Mouse (Mus musculus): Measurements from ENCODE around the gene Ypel4. TPM values are rescaled to one million over a fixed set of nuclear protein-coding genes. Genes with fewer than 3 reads are reported as not detected.
A peak's percentile ranks its signal among the peaks of the same experiment; 100 is the strongest.

Ypel4 gene
- total RNA-seq, 2 experiments from 2014 or later: 101 to 102 TPM

DNA sequence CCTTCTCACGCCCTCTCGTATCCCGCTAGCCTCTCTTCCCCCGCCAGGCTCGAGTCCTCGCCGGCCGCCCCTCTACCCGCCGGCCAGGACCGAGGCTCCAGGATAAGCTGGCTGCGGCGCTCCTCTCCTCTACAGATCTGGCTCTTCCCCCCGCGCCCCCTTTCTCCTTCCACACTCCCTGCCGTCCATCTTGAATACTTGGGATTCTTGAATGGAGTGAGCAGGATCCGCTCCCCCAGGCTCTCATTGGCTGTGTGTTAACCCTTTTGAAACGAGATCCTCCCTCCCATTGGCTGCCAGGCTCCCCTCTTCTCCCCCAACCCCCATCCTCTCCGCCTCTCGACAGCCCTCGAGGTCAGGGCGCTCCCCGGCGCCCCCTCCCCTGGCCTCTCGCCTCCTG lies 9.7 kb downstream of the Ypel4 start, which contains the start of gene Gm19426:
Gene Gm19426 (minus strand): TSS at position 95 of the 400 bp plus-strand sequence.
- peak within 1 kb of the TSS; percentile 74 for H3K27ac ChIP-seq
- no peak for TF ChIP-seq CTCF (IDR thresholded peaks at IDR 0.05)
- intact Hi-C loops (cut with DNase I): loop anchor here (5.0 kb wide), 1 partner anchor 54 kb away; the partner anchor contains the start of gene Ube2l6

DNA sequence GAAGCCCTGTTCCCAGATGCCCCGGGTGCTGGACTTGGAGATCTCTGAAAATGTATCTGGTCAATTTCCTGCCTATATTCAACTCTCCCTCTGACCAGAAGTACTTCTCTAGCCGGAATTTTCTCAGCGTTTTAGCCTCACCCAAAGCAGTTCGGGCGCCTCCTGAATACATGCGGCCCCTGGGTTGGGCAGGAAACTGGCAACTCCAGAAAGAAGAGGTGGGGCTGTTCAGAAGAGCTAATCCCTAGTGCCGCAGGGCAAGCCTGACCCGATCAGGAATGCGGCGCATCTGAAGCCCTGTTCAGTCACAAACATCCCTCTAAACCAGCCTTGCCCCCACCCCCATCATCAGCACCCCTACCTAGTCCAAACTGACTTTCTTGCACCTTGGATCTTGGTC lies 10.3 kb downstream of the Ypel4 start:
- TF ChIP-seq CTCF (IDR thresholded peaks at IDR 0.05): no peak
- H3K4me3 ChIP-seq: no peak overlapping the region; the same call in 1 of the 2 replicates
- no peak overlapping the region for H3K27ac ChIP-seq
- no peak for DNase-seq (ENCODE audit: extremely low spot score in 1 of 2, low spot score in 2 of 2)
- intact Hi-C loops (cut with DNase I): loop anchor here (5.0 kb wide), 1 partner anchor 53 kb away; the partner anchor contains the start of gene Ube2l6

More for the DNA sequence above, 9.7 kb downstream of the Ypel4 start, which contains the start of gene Gm19426:
- DNase-seq (ENCODE audit: extremely low spot score in 1 of 2, low spot score in 2 of 2): peak; percentile 49 to 67
- H3K4me3 ChIP-seq: peak within 1 kb of the TSS; percentile 64

DNA sequence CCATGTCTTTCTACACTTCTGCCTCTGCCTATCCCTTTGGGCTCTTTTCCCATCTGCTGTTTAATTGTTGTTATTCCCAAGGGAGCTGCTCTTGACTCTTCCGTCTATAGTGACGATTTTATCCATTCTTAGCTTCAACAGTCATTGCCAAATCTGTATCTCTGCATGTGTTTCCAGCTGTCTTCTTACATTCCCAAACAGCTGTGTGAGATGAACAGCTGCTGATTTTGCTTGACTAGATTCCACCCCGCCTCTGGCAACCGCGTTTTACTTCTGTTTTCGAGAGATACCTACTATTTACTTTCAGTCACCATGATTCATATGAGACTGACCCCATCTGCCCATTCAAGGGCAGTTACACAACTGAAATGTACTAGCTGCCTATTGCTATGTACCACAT lies 16.3 kb downstream of the Ypel4 start:
- intact Hi-C loops (cut with DNase I): loop anchor here (10.0 kb wide), 1 partner anchor 295 kb away; no protein-coding TSS in a partner anchor
- Histone ChIP-seq H3K27ac (no peak overlapping the region), H3K4me3 (no peak overlapping the region)
- no peak for TF ChIP-seq CTCF (IDR thresholded peaks at IDR 0.05)
- DNase-seq (ENCODE audit: extremely low spot score in 1 of 2, low spot score in 2 of 2): no peak

- no peak for TF ChIP-seq CTCF (IDR thresholded peaks at IDR 0.05)
- Histone ChIP-seq H3K27ac (no peak overlapping the region), H3K4me3 (no peak overlapping the region)
- no peak for DNase-seq (ENCODE audit: extremely low spot score in 1 of 2, low spot score in 2 of 2)
- intact Hi-C loops (cut with DNase I): loop anchor here (10.0 kb wide), 1 partner anchor 301 kb away; no protein-coding TSS in a partner anchor
Measured at GRCm38 (mm10) chr2:84756245-84756644, 22.4 kb downstream of the Ypel4 start.

DNA sequence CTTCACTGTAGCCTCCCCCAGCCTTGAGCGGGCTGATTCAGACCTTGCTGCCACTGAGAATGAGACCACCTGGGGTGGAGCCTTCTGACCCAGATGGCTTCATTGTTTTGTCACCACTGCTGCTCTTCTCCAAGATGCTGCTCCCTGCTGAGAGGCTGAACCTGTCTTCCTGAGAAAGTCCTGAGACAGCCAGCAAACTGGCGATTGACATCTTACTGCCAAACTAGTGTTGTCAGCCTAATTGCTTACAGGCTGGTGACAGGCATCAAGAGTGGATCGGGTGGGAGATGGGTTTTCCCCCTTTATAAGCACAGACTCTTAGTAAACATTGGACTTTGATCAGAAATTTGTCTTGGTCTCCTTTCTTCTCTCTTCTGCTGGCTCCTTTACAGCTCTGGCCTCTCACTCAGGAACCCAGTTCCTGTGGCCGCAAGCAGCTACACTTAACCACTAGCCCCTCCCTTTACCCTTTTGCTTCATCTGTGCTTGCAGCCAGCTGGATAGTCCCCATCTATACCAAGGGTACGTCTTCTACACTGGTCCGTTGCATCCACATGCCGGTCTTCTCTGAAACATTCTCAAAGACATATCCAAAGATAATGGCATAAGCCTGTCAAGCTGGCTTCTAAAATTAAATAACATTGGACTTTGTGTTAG lies 23.3 kb downstream of the Ypel4 start:
- H3K27ac ChIP-seq: no peak overlapping the region
- H3K4me3 ChIP-seq: no peak overlapping the region
- no peak for TF ChIP-seq CTCF (IDR thresholded peaks at IDR 0.05)
- intact Hi-C loops (cut with DNase I): loop anchor here (10.0 kb wide), 1 partner anchor 302 kb away; no protein-coding TSS in a partner anchor
- DNase-seq (ENCODE audit: extremely low spot score in 1 of 2, low spot score in 2 of 2): no peak

DNA sequence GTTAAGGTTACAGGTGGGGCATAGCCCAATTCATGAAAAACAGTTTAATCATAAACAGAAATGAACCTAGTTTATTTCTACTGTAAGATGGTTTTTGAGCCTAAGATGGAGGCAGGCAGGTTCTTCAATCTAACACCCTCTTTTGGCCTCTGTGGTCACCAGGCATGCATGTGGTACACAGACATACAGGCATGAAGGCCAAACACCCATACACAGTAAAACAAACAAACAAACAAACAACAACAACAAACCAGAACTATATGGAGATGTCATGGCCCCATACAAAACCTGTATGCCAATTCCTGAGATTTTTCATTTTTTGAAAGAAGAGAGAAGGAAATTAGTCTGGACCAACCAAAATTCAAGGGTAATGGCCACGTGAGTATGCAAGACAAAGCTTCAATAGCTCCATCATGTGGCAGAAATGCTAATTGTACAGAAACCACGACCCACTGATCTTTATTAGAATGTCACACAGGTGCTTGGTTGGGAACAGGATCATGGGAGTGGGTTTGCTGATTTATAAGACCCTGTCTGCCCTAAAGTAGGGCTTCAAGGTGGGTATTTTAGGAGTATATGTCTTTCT lies 24.8 kb downstream of the Ypel4 start:
- TF ChIP-seq CTCF (IDR thresholded peaks at IDR 0.05): peak; percentile 67
- H3K27ac ChIP-seq: no peak overlapping the region
- intact Hi-C loops (cut with DNase I): loop anchor here (10.0 kb wide), 1 partner anchor 304 kb away; no protein-coding TSS in a partner anchor
- no peak for DNase-seq (ENCODE audit: extremely low spot score in 1 of 2, low spot score in 2 of 2)
- H3K4me3 ChIP-seq: no peak overlapping the region

- TF ChIP-seq CTCF (IDR thresholded peaks at IDR 0.05): no peak
- no peak overlapping the region for H3K27ac ChIP-seq
- H3K4me3 ChIP-seq: no peak overlapping the region
- intact Hi-C loops (cut with DNase I): no loop called here
- no peak for DNase-seq (ENCODE audit: extremely low spot score in 1 of 2, low spot score in 2 of 2)
Measured at GRCm38 (mm10) chr2:84760777-84761176, 26.9 kb downstream of the Ypel4 start.

DNA sequence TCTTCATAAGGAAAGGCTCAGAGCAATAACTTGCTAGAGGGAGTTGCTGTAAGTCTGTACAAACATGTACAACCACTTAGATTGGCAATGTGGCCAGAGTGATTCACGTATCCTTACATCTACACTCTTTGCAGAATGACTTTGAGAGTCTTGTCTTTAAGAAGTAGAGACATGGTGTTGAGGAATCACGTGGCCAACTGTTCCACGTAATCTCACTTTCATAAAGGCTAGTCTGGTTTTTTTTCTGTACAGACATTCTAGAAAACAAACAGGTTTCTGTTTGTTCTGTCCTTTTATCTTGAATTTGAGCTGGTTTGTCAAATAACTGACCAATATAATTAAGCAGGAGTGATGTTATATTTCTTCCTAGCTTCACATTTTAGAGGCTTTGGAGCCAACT lies 27.5 kb downstream of the Ypel4 start:
- H3K27ac ChIP-seq: no peak overlapping the region
- intact Hi-C loops (cut with DNase I): no loop called here
- no peak overlapping the region for H3K4me3 ChIP-seq
- no peak for TF ChIP-seq CTCF (IDR thresholded peaks at IDR 0.05)
- DNase-seq (ENCODE audit: extremely low spot score in 1 of 2, low spot score in 2 of 2): no peak

DNA sequence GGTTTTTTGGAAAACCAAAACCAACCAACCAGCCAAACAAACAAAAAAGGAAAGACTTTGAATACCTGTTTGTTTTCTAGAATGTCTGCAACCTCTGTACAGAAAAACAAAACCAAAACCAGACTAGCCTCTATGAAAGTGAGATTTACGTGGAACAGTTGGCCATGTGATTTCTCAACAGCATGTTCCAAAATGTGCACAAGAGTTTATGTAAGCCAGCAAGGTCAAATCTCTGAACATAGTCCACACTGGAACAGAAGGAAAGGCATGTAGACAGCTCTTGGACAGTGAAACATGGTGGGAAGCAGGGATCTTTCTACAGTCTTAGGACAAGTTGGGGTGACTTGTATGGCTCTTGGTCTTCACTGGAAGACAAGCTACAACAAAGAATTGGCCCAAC lies 28.0 kb downstream of the Ypel4 start:
- no peak for TF ChIP-seq CTCF (IDR thresholded peaks at IDR 0.05)
- DNase-seq (ENCODE audit: extremely low spot score in 1 of 2, low spot score in 2 of 2): no peak
- no peak overlapping the region for H3K4me3 ChIP-seq
- intact Hi-C loops (cut with DNase I): no loop called here
- no peak overlapping the region for H3K27ac ChIP-seq

DNA sequence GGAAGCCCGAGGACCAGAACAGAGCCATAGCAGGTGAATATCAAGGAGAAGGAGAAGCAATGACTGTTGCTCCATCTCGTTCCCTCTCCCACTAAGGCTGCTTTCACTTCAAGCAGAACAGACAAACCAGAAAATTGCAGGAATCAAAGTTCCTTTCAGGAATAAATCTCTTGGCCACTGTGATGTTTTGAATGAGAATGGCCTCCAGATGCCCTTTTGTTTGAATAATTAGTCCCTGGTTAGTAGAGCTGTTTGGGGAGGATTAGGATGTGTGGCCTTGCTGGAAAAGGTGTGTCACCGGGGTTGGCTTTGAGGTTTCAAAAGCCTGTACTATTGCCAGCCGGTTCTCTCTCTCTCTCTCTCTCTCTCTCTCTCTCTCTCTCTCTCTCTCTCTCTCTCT lies 28.4 kb downstream of the Ypel4 start:
- intact Hi-C loops (cut with DNase I): no loop called here
- Histone ChIP-seq H3K27ac (no peak overlapping the region), H3K4me3 (no peak overlapping the region)
- no peak for TF ChIP-seq CTCF (IDR thresholded peaks at IDR 0.05)
- DNase-seq (ENCODE audit: extremely low spot score in 1 of 2, low spot score in 2 of 2): no peak

- no peak for TF ChIP-seq CTCF (IDR thresholded peaks at IDR 0.05)
- no peak for DNase-seq (ENCODE audit: extremely low spot score in 1 of 2, low spot score in 2 of 2)
- Histone ChIP-seq H3K27ac (no peak overlapping the region), H3K4me3 (no peak overlapping the region)
- intact Hi-C loops (cut with DNase I): no loop called here
Measured at GRCm38 (mm10) chr2:84762818-84763217, 29.0 kb downstream of the Ypel4 start.

DNA sequence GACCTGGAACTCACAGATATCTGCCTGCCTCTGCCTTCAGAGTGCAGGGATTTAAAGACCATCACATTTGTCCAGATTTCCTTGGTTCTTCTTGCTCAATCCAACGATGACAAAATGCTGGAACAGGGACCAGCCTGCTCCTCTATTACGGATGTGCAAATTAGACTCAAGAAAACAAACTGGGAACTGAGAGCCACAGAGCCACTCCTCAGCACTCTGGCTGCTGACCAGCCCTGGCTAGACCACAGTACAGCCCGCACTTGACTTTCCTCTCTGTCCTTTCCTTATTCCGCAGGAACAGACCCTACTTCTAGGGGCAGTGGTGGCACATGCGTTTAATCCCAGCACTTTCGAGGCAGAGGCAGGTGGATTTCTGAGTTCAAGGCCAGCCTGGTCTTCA lies 36.6 kb downstream of the Ypel4 start:
- no peak for DNase-seq (ENCODE audit: extremely low spot score in 1 of 2, low spot score in 2 of 2)
- TF ChIP-seq CTCF (IDR thresholded peaks at IDR 0.05): no peak
- intact Hi-C loops (cut with DNase I): no loop called here
- no peak overlapping the region for H3K27ac ChIP-seq
- no peak overlapping the region for H3K4me3 ChIP-seq

Data from left cerebral cortex, adult 2 months (tissue).